Mouse (Mus musculus) c-Kit-negative CD71-positive TER-119-positive erythroid progenitor cells, embryonic 14.5 days (primary cell): ENCODE data around the gene Vmn2r109.
"Not testable (repeated sequence)": the region's sequence is repeated elsewhere in the genome, so short reads cannot be mapped to it uniquely, and the experiment has no call there.

Experiments used
- DNase-seq: peaks from one replicate; pipeline ENCODE4 v3.0.0-alpha.2; 2013; ENCODE audit warnings: low read depth, low spot score

Vmn2r109 gene

DNA sequence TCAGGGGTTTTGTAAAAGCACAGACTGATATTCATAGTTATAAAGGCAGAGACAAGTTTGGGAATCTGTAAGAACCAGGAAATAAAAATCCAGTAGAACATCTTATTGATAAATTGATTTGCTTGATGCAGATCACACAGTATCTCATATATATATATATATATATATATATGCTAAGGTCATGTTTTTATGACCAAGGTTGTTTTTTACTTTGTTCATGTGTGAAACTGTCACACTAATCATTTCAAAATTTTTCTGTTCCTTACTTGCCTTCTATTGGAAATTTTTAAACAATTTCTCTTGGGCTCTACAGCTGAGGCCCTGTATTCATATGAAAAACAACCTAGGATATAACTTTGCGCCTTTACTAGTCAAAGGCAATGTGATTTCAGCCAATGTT is at the start of gene Vmn2r109:
Gene Vmn2r109, minus strand, starts transcription at position 101 of the 400 bp plus-strand sequence.
- no peak for DNase-seq

GRCm38 (mm10) chr17:20596323-20596722 is 31.8 kb upstream of the Vmn2r109 start, which contains the start of gene Vmn2r110:
Gene Vmn2r110 (minus strand): TSS chr17:20596423.
- DNase-seq, result no peak

DNA sequence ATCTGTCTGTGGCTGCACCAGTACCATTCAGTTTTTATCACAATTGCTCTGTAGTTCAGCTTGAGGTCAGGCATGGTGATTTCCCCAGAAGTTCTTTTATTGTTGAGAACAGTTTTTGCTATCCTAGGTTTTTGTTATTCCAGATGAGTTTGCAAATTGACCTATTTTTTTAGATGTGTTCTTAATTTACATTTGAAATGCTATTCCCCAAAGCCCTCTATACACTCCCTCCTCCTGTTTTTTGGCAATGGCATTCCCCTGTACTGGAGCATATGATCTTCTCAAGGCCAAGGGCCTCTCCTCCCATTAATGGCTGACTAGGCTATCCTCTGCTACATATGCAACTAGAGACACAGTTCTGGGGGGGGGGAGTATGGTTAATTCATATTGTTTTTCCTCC is 56.3 kb downstream of the Vmn2r109 start:
- DNase-seq, result not testable (repeated sequence)

DNA sequence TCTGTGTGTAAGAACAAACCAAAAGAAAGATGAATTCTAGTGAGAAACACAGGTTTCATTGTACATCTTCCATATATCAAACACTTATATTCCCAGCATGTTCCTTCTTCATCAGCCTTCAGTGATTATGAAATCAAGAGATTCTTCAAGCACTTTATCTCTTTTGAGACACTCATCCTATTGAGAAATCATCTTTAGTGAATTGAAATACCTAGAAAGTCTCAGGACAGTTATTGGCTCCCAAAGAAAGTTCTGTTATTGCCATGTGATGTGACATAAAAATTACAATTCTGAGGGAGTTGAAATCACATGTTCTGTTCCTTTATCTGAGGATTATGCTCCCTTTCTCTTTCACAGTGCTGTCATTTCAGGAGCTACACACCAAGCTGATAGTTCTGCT is 66.7 kb downstream of the Vmn2r109 start, which contains the start of gene Vmn1r225:
Gene Vmn1r225, plus strand, starts transcription at position 301 of the 400 bp plus-strand sequence.
- DNase-seq, result no peak
